Mouse (Mus musculus): ENCODE data around the gene Itga9.
A peak's percentile ranks its signal among the peaks of the same experiment; 100 is the strongest.

DNA sequence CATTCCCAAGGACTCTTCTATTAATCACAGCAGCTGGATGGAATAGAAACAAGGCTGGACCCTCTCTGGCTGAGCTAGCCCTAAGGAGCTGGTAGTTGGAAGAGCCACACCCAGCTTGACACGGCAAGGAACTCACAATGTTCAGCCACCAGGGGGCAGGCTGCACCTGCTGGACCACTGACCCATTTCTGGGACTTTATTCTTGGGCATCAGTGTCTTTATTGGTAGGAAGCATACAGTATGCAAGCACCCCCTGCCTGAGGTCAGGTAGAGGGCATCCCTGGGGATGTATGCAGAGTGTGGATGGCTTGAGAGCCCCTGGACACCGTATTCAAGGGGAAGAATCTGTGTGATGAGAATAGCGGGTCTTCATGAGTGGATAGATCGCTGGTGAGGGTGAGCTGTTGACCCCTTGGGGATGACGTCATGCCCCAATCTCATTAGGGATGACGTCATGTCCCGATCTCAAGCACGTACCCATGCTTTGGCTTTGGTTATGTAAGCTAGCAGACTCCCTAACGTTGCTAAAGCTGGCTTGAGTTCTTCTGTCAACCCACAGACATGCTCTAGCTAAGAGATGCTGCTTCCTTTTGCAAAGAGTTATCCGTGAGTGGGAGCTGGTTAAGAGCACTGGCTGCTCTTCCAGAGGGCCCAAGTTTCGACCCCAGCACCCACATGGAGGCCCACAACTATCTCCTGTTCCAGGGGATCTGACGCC lies 314.5 kb downstream of the Itga9 start:
- TF ChIP-seq CTCF (IDR thresholded peaks at IDR 0.05; ENCODE audit: low read depth): peak; percentile 97
- no peak for TF ChIP-seq EP300 (IDR thresholded peaks at IDR 0.05; ENCODE audit: low read depth)

All from heart, postnatal 0 days (tissue).